Mouse (Mus musculus): ENCODE data around the gene Olfr1217. TPM values are rescaled to one million over a fixed set of nuclear protein-coding genes. Genes with fewer than 3 reads are reported as not detected.

The Olfr1217 gene
- not detected in 2 replicates for polyA plus RNA-seq (2012)

GRCm38 (mm10) chr2:89031965-89032364 is at the start of gene Olfr1217:
TSS of gene Olfr1217 (minus strand) at chr2:89032065.

GRCm38 (mm10) chr2:89061087-89061486 is 29.2 kb upstream of the Olfr1217 start, which contains the start of gene Olfr1218:
TSS of gene Olfr1218 (minus strand) at chr2:89061187.

GRCm38 (mm10) chr2:89018240-89018639 is 13.6 kb downstream of the Olfr1217 start, which contains the start of gene Olfr1216:
TSS of gene Olfr1216 (minus strand) at chr2:89018340.

GRCm38 (mm10) chr2:89006873-89007272 is 25.0 kb downstream of the Olfr1217 start, which contains the start of gene Olfr1215:
TSS of gene Olfr1215 (minus strand) at chr2:89006973.

GRCm38 (mm10) chr2:88992553-88992952 is 39.3 kb downstream of the Olfr1217 start, which contains the start of gene Olfr1214:
TSS of gene Olfr1214 (minus strand) at chr2:88992653.

GRCm38 (mm10) chr2:88980181-88980580 is 51.7 kb downstream of the Olfr1217 start, which contains the start of gene Gm13762:
TSS of gene Gm13762 (minus strand) at chr2:88980281.

Other genes starting within 250 kb of the Olfr1217 start
- gene Olfr1201, start 239.0 kb downstream of the Olfr1217 start, polyA plus RNA-seq (2012), result not detected in 2 replicates
- not detected in 2 replicates for gene Olfr1202, start 217.6 kb downstream of the Olfr1217 start, polyA plus RNA-seq (2012)
- gene Olfr1205, start 202.3 kb downstream of the Olfr1217 start, polyA plus RNA-seq (2012), result not detected in 2 replicates
- not detected in 2 replicates for gene Olfr1204, start 182.8 kb downstream of the Olfr1217 start, polyA plus RNA-seq (2012)
- not detected in 2 replicates for gene Olfr1206, start 168.8 kb downstream of the Olfr1217 start, polyA plus RNA-seq (2012)
- 0.03 TPM in 1 of 2 replicates, not detected in the other for gene Olfr1208, start 129.8 kb downstream of the Olfr1217 start, polyA plus RNA-seq (2012)
- not detected in 2 replicates for gene Olfr1209, start 116.9 kb downstream of the Olfr1217 start, polyA plus RNA-seq (2012)
- 0.02 and 0.03 TPM in 2 replicates for gene Olfr1211, start 94.0 kb downstream of the Olfr1217 start, polyA plus RNA-seq (2012)
- gene Olfr1212, start 78.1 kb downstream of the Olfr1217 start, polyA plus RNA-seq (2012), result not detected in 2 replicates
- not detected in 2 replicates for gene Gm13762, start 51.8 kb downstream of the Olfr1217 start, polyA plus RNA-seq (2012)
- not detected in 2 replicates for gene Olfr1214, start 39.4 kb downstream of the Olfr1217 start, polyA plus RNA-seq (2012)
- not detected in 2 replicates for gene Olfr1215, start 25.1 kb downstream of the Olfr1217 start, polyA plus RNA-seq (2012)
- gene Olfr1216, start 13.7 kb downstream of the Olfr1217 start, polyA plus RNA-seq (2012), result not detected in 2 replicates
- gene Olfr1218, start 29.1 kb upstream of the Olfr1217 start, polyA plus RNA-seq (2012), result not detected in 2 replicates
- 0.02 TPM in 1 of 2 replicates, not detected in the other for gene Olfr1219, start 51.4 kb upstream of the Olfr1217 start, polyA plus RNA-seq (2012)
- gene Olfr1220, start 74.8 kb upstream of the Olfr1217 start, polyA plus RNA-seq (2012), result not detected in 2 replicates
- 0.19 TPM in 1 of 2 replicates, not detected in the other for gene Olfr1221, start 85.2 kb upstream of the Olfr1217 start, polyA plus RNA-seq (2012)
- gene Olfr1222, start 101.0 kb upstream of the Olfr1217 start, polyA plus RNA-seq (2012), result not detected in 2 replicates
- not detected in 2 replicates for gene Olfr1223, start 119.5 kb upstream of the Olfr1217 start, polyA plus RNA-seq (2012)
- not detected in 2 replicates for gene Olfr1224-ps1, start 132.0 kb upstream of the Olfr1217 start, polyA plus RNA-seq (2012)
- gene Olfr1225, start 142.6 kb upstream of the Olfr1217 start, polyA plus RNA-seq (2012), result not detected in 2 replicates
- not detected in 2 replicates for gene Olfr1226, start 168.0 kb upstream of the Olfr1217 start, polyA plus RNA-seq (2012)
- gene Olfr1228, start 222.0 kb upstream of the Olfr1217 start, polyA plus RNA-seq (2012), result not detected in 2 replicates